Mouse (Mus musculus): Measurements from ENCODE around the gene Cep83.

DNA sequence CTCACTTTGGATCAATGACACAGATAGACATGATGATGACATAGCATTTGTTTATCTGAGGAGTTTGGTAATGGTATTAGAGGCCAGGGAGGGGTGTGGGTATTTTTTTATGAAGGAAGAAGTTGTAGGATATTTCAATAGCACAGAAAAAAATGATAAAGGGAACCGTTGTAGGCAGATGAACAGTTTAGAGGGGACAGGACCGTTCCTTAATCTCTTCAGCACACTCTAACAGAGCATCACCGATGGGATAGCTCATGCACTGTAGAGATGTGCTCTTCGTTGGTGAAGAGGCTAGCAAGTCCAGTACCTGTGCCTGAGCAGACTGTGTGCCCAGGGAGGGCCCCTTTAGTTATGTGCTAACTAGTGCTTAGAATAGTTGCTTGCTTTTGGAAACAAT is 90.9 kb downstream of the Cep83 start:
- TF ChIP-seq GATA1 (IDR thresholded peaks at IDR 0.05; ENCODE audit: low read length) (no peak), TAL1 (IDR thresholded peaks at IDR 0.05; ENCODE audit: low read length) (no peak)

Data from erythroblast, embryonic 14.5 days (primary cell).